ENCODE assay signal across 22 mouse cellular contexts in the genomic region with DNA sequence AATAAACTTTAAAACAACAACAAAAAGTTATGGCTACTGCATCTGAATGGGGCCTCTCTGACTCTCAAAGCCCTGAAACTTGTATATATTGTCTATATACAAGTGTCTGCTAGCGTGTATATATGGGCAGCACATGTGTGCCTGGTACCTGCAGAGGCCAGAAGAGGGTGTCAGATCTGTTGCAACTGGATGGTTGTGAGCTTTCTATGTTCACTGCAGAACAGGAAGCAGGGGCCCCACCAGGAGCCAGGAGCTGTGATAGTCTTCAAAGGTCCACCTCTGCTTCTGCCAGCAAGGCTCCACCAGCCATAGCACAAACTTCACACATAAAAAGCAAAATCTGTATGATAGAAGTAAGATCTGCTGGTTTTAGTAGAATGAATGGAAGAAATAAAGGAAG.
A peak's percentile ranks its signal among the peaks of the same experiment; 100 is the strongest.
DNase-seq lines count a peak whose midpoint lies in the region; ATAC-seq lines count a peak whose summit lies in the region.
"Had no signal": no experiment of that assay in that cellular context is flagged by ENCODE, and none has a peak within 500 bp of the region (broad histone marks: within the 10 kb centered on the region; RNA-seq: fewer than 3 reads in every experiment).

No protein-coding gene starts in this region.

- no peaks in the 10 kb centered on the region for H3K36me3 ChIP-seq in midbrain, embryonic 10.5 days
- H3K36me3 ChIP-seq: embryonic facial prominence, embryonic 10.5 days; limb, embryonic 10.5 days; midbrain, embryonic 12.5 days; neural tube, embryonic 13.5 days had no signal

- H3K4me1 ChIP-seq in midbrain, embryonic 10.5 days = no peaks in the 10 kb centered on the region
- H3K4me1 ChIP-seq: embryonic facial prominence, embryonic 10.5 days; forebrain, embryonic 13.5 days; midbrain, embryonic 12.5 days; neural tube, embryonic 13.5 days had no signal

- 88% methylated on average over 1 of the region's 1 CpGs for WGBS in midbrain, embryonic 10.5 days

- peak; percentile 21 for ATAC-seq in inflammation-experienced regulatory T-cells, adult 6 months
- no peak for ATAC-seq in cerebellum, adult (ENCODE audit: insufficient number of reproducible peaks, low FRiP score, low TSS enrichment)
- ATAC-seq in activated CD4-positive, CD25-positive, alpha-beta regulatory T cell, adult 4 months = no peak
- ATAC-seq: forebrain, embryonic 13.5 days; hindbrain, postnatal 0 days had no signal

- no peaks in the 10 kb centered on the region for H3K9me3 ChIP-seq in midbrain, embryonic 10.5 days (replicated peaks)
- H3K9me3 ChIP-seq: embryonic facial prominence, embryonic 10.5 days; forebrain, embryonic 13.5 days; limb, embryonic 10.5 days; midbrain, embryonic 12.5 days; neural tube, embryonic 13.5 days had no signal

- DNase-seq in 416B (ENCODE audit: low read depth) = peak; percentile 9
- DNase-seq in CD4-positive, CD25-positive, alpha-beta regulatory T cell, adult 2 months (ENCODE audit: low read depth, low spot score) = peak; percentile 39
- DNase-seq in thymus, postnatal 10 days (ENCODE audit: low spot score in 2 of 2) = peak; percentile 8 to 33
- no peak for DNase-seq in midbrain, embryonic 10.5 days (ENCODE audit: low spot score)
- DNase-seq: adrenal gland, postnatal 25 days; cerebellum, adult 18-20 months; gastrocnemius, postnatal 10 days; heart, adult 18-20 months; kidney, adult 9 months; kidney, postnatal 36 days; lung, embryonic 14.5 days; lung, postnatal 4 days; right cerebral cortex, adult 18-20 months had no signal

- no peaks in the 10 kb centered on the region for H3K27me3 ChIP-seq in midbrain, embryonic 10.5 days (ENCODE audit: low read depth, poor library complexity, severe bottlenecking)
- H3K27me3 ChIP-seq: forebrain, embryonic 13.5 days; midbrain, embryonic 12.5 days; neural tube, embryonic 13.5 days had no signal

- H3K4me3 ChIP-seq in midbrain, embryonic 10.5 days = no peak overlapping the region
- H3K4me3 ChIP-seq: embryonic facial prominence, embryonic 10.5 days; forebrain, embryonic 13.5 days; limb, embryonic 10.5 days; midbrain, embryonic 12.5 days; neural tube, embryonic 13.5 days had no signal

- no peak overlapping the region for H3K27ac ChIP-seq in midbrain, embryonic 10.5 days (replicated peaks)
- H3K27ac ChIP-seq: embryonic facial prominence, embryonic 10.5 days; forebrain, embryonic 13.5 days; hindbrain, postnatal 0 days; limb, embryonic 10.5 days; midbrain, embryonic 12.5 days; neural tube, embryonic 13.5 days had no signal
